Mouse (Mus musculus) kidney, embryonic 16.5 days (tissue): Measurements from ENCODE around the gene Sh2d2a. TPM values are rescaled to one million over a fixed set of nuclear protein-coding genes. Genes with fewer than 3 reads are reported as not detected.

ENCODE experiments used
- ATAC-seq: fragments of 200-750 bp; cut with Nextera tagmentation; 2 replicates; pipeline ENCODE4 v1.8.0; 2017; ENCODE audit warnings: moderate TSS enrichment; ENCODE audit not compliant: low FRiP score, low TSS enrichment
- H3K27ac ChIP-seq: fragments of 300-500 bp; sonication (generic); 2 replicates; pipeline ENCODE4 v1.5.1; 2014; ENCODE audit warnings: low read length
- H3K27me3 ChIP-seq: fragments of 300-500 bp; sonication (generic); 2 replicates; pipeline ENCODE4 v1.6.1; 2014; ENCODE audit warnings: low read length, control low read depth, mixed read lengths; ENCODE audit not compliant: insufficient read depth
- H3K36me3 ChIP-seq: fragments of 300-500 bp; sonication (generic); 2 replicates; pipeline ENCODE4 v1.6.1; 2014; ENCODE audit warnings: low read length, control low read depth, mixed read lengths; ENCODE audit not compliant: insufficient read depth
- H3K4me1 ChIP-seq: fragments of 300-500 bp; sonication (generic); 2 replicates; pipeline ENCODE4 v1.6.1; 2014; ENCODE audit warnings: low read length, control low read depth, mixed read lengths; ENCODE audit not compliant: insufficient read depth
- H3K4me2 ChIP-seq: fragments of 300-500 bp; sonication (generic); replicated peaks from 2 replicates; pipeline ENCODE4 v1.6.1; 2014; ENCODE audit warnings: low read depth, low read length
- H3K4me3 ChIP-seq: fragments of 300-500 bp; sonication (generic); 2 replicates; pipeline ENCODE4 v1.5.1; 2014; ENCODE audit warnings: mild to moderate bottlenecking, low read length
- H3K9ac ChIP-seq: fragments of 300-500 bp; sonication (generic); replicated peaks from 2 replicates; pipeline ENCODE4 v1.6.1; 2014; ENCODE audit warnings: low read length
- H3K9me3 ChIP-seq: fragments of 300-500 bp; sonication (generic); 2 replicates; pipeline ENCODE4 v1.6.1; 2016; ENCODE audit warnings: low read length, control low read depth
- WGBS: fragments of 180-500 bp; shearing (Covaris S2); extraction: QIAGEN DNeasy Blood & Tissue Kit; methylation state at CpG from one replicate; pipeline ENCODE4 v1.1.7; 2014; 5-methylcytosine and 5-hydroxymethylcytosine counted together
- polyA plus RNA-seq: library from polyadenylated mRNA; unstranded; fragments of >200 nt; fragmentation: Nextera tagmentation; extraction: Ambion mirVana; gene quantifications from 2 replicates; pipeline ENCODE4 v1.2.1, GENCODE M21; 2015

The Sh2d2a gene
- polyA plus RNA-seq, 1 experiment from 2014 or later = 0.09 TPM

GRCm38 (mm10) chr3:87903821-87904220, 57.3 kb downstream of the Sh2d2a start:
- H3K4me1 ChIP-seq = peaks cover 14% of the 10 kb centered on the region
- H3K4me3 ChIP-seq = no peak overlapping the region
- H3K27me3 ChIP-seq = no peaks in the 10 kb centered on the region
- H3K9ac ChIP-seq = no peak overlapping the region
- H3K36me3 ChIP-seq = no peaks in the 10 kb centered on the region
- 28% methylated on average over 5 of the region's 5 CpGs for WGBS
- ATAC-seq = no peak
- no peak overlapping the region for H3K27ac ChIP-seq
- no peaks in the 10 kb centered on the region for H3K9me3 ChIP-seq
- H3K4me2 ChIP-seq = no peak overlapping the region

Other genes with a start within 250 kb of the Sh2d2a start
- gene Arhgef11, start 229.2 kb upstream of the Sh2d2a start, polyA plus RNA-seq = 17.3 and 18.1 TPM in 2 replicates
- 0.87 and 0.89 TPM in 2 replicates for gene Lrrc71, start 98.1 kb upstream of the Sh2d2a start, polyA plus RNA-seq
- 6.1 and 6.4 TPM in 2 replicates for gene Ntrk1, start 51.6 kb upstream of the Sh2d2a start, polyA plus RNA-seq
- gene Insrr, start 49.8 kb upstream of the Sh2d2a start, polyA plus RNA-seq = 2.7 and 2.8 TPM in 2 replicates
- gene Pear1, start 22.4 kb upstream of the Sh2d2a start, polyA plus RNA-seq = 60.2 and 62.9 TPM in 2 replicates
- 13.3 and 13.8 TPM in 2 replicates for gene Prcc, start 38.9 kb downstream of the Sh2d2a start, polyA plus RNA-seq
- 83.2 and 115 TPM in 2 replicates for gene Hdgf, start 59.6 kb downstream of the Sh2d2a start, polyA plus RNA-seq
- 76.1 and 80.1 TPM in 2 replicates for gene Mrpl24, start 72.8 kb downstream of the Sh2d2a start, polyA plus RNA-seq
- gene Isg20l2, start 83.6 kb downstream of the Sh2d2a start, polyA plus RNA-seq = 60.2 and 68.7 TPM in 2 replicates
- 19.9 and 22.7 TPM in 2 replicates for gene Rrnad1, start 84.0 kb downstream of the Sh2d2a start, polyA plus RNA-seq
- gene Crabp2, start 101.9 kb downstream of the Sh2d2a start, polyA plus RNA-seq = 62.0 and 67.8 TPM in 2 replicates
- gene Nes, start 124.3 kb downstream of the Sh2d2a start, polyA plus RNA-seq = 25.7 and 26.6 TPM in 2 replicates
- gene Bcan, start 153.5 kb downstream of the Sh2d2a start, polyA plus RNA-seq = 0.10 TPM in 1 of 2 replicates, not detected in the other
- gene Hapln2, start 180.8 kb downstream of the Sh2d2a start, polyA plus RNA-seq = 0.13 and 0.16 TPM in 2 replicates
- gene Gpatch4, start 196.4 kb downstream of the Sh2d2a start, polyA plus RNA-seq = 35.2 and 42.8 TPM in 2 replicates
- 181 and 190 TPM in 2 replicates for gene Naxe, start 211.7 kb downstream of the Sh2d2a start, polyA plus RNA-seq
- not detected in 2 replicates for gene Ttc24, start 231.5 kb downstream of the Sh2d2a start, polyA plus RNA-seq
- gene Iqgap3, start 235.2 kb downstream of the Sh2d2a start, polyA plus RNA-seq = 20.9 and 23.6 TPM in 2 replicates